Mouse (Mus musculus) MN1 (cell line): ENCODE results near the gene Lce1a2.
"Not testable (repeated sequence)": the region's sequence is repeated elsewhere in the genome, so short reads cannot be mapped to it uniquely, and the experiment has no call there.

Experiments used
- DNase-seq: peaks from one replicate; pipeline ENCODE4 v3.0.0-alpha.2; 2016; ENCODE audit warnings: low spot score

The Lce1a2 gene

DNA sequence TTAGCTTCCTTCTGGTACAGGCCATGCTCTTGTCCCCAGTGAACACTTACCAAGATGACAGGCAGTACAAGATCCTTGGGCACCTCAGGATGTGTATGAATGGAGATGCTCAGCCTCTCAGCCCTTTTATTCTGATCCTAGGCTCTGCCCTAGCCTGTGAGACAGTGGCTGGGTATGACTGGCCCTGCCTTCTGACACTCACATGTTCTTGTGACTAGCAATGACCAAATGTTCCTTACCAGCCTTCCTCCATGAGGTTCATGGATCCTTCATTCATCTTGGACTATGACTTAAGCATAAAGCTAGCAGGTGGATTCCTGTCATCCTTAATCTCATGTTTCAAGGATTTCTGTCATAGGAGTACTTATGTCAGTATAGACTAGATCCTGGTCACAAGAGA, at the start of gene Lce1a2:
Lce1a2 (minus strand) TSS at position 101 of the 400 bp plus-strand sequence.
- DNase-seq, result no peak

DNA sequence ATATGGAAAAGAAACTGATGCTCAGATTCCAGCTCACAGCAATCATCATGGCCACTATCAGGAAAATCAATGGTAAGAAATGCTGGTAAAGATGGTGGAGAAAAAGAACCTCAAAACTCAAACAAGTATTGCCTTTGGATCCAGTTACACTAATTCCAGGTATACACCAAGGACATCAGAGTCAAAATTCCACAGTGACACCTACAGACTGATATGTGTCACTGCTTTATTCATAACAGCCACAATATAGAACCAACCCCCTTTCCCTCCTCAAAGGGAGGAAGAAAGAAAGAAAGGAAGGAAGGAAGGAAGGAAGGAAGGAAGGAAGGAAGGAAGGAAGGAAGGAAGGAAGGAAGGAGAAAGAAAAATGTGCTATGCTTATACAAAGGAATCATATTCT, 45.0 kb upstream of the Lce1a2 start:
- no peak for DNase-seq

DNA sequence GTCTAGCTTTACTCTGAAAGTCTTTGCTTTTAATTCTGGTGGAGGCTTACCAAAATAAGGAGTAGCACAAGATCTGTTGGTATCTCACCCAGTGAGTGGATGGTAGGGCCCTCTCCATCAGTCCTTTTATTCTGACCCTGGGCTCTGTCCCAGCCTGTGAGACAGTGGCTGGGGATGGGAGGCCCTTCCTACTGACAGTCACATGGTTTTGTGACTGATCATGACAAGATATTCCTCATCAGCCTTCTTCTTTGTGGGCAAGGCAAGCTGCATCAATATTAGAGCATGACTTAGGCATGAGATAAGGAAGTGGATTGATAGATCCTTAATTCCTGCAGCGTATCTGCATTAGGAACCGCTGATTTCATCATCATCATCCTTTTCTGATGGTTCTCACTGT, 38.9 kb upstream of the Lce1a2 start, which contains the start of gene Lce1e:
Lce1e (minus strand) TSS at position 101 of the 400 bp plus-strand sequence.
- no peak for DNase-seq

DNA sequence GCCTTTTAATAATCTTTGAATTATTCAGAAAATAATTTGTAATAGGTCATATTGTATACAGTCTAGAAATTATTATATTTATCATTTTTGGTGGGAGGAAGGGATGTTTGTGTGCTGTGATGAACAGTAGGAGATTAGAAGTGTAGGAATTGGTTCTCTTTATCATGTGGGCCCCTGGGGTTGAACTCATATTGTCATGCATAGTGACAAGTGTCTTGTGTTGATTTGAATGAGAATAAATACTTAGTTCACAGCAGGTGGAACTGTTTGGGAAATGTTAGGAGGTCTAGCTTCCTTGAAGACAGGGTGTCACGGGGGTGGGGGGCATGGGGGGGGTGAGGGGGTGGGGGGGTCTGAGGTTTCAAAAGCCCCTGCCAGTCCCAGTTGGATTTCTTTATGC, 24.5 kb upstream of the Lce1a2 start:
- no peak for DNase-seq

DNA sequence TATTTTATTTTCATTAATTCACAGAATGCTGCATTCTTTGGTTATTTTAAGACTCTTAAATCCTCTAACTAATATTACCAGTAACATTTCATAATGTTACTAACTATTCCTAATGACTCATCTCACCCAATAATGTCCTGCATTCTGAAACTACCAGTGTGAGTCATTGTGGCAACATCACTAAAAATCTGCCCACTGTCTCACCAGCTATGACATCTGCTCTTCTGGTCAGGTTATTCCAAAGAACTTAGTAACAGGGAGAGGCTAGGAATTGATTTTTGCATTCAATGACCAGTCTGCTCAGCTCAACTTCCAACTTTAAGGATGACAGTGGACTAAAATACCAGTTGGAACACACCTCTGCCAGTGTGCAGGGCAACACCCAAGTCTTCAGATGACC, 21.6 kb upstream of the Lce1a2 start:
- no peak for DNase-seq

DNA sequence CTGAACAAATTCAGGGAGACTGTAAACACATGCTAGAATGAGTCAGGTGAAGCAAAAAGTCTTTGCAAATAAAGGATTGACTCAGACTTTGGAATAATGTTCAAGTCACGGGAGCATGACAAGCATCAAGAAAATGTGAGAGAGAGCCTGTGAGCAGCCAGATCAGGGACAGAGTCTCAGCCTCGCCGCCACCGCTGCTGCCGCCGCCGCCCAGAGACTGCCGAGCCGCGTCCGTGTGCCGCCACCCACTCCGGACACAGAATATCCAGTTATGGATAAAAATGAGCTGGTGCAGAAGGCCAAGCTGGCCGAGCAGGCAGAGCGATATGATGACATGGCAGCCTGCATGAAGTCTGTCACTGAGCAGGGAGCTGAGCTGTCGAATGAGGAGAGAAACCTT, 19.0 kb upstream of the Lce1a2 start:
- DNase-seq, result not testable (repeated sequence)

DNA sequence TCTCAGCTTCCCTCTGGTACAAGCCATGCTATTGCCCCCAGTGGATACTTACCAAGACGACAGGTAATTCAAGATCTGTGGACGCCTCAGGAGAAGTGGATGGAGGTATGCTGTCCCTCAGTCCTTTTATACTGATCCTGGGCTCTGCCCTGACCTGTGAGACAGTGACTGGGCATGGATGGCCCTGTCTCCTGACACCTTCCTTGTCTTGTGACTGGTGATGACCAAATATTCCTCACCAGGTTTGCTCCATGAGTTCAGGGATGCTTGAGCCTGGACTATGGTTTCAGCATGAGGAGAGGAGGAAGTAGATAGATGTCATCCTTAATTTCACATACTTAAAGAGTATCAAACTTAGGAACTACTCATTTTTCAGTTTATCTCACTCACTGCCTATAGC, 17.0 kb upstream of the Lce1a2 start, which contains the start of gene Lce1d:
Lce1d (minus strand) TSS at position 101 of the 400 bp plus-strand sequence.
- DNase-seq, result no peak

DNA sequence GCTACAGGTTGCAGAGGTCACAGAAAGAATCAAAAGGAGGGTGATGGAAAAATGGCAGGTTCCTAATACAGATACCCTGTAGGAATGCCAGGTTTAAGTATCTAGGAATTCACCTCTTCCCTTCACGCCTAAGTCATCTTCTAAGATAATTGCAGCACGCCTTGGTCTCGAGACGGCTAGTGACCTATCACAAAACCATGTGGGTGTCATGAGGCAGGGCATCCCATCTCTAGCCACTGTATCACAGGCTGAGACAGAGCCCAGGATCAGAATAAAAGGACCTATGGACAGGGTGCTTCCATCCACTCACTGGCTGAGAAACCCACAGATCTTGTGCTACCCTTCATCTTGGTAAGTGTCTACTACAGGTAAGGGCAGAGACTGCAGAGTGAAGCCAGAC, 8.8 kb upstream of the Lce1a2 start, which contains the start of gene Lce1c:
Lce1c (plus strand) TSS at position 301 of the 400 bp plus-strand sequence.
- DNase-seq, result no peak

DNA sequence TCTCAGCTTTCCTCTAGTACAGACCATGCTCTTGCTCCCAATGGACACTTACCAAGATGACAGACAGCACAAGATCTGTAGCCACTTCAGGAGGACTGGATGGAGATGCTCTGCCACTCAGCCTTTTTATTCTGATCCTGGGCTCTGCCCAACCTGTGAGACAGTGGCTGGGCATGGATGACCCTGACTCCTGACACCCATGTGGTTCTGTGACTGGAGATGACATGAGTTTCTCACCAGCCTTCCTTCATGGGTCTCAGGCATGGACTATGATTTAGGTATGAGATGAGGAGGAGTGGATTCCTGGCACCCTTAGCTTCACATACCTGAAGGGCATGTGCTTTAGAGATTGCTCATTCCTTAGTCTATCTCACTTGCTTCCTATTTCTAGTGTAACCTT, 13.3 kb downstream of the Lce1a2 start, which contains the start of gene Lce1b:
Lce1b (minus strand) TSS at position 101 of the 400 bp plus-strand sequence.
- DNase-seq, result no peak

DNA sequence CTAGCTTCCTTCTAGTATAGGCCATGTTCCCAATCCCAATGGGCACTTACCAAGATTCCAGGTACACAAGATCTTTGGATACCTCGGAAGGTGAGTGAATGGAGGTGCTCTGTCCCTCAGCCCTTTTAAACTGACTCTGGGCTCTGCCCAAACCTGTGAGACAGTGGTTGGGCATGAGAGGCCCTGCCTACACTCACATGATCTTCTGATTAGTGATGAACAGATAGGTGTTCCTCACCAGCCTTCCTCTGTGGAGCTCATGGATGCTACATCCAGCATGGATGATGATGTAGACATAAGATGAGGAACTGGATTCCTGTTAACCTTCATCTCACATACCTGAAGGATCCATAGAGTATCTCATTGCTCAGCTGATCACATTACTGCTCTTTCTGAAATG, 21.9 kb downstream of the Lce1a2 start, which contains the start of gene Lce1a1:
Lce1a1 (minus strand) TSS at position 101 of the 400 bp plus-strand sequence.
- DNase-seq, result no peak

DNA sequence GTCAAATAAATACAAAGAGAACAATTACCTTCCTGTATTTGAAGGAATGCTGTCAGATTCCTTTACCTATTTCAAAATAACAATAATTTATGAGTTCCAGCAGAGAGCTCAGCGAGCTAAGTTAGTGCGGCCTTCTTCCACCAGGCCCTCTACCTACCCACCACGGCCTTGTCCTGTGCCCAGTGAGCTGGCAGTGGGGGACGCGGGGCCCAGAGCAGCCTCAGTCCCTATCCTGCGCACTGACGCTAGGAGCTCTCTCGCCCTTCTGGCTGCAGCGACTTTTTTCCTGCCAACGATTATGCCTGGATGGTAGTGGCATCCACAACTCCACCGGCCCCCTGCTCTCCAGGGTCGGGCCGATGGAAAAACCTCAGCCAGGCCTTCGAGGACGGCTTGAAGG, 30.3 kb downstream of the Lce1a2 start:
- DNase-seq, result no peak

DNA sequence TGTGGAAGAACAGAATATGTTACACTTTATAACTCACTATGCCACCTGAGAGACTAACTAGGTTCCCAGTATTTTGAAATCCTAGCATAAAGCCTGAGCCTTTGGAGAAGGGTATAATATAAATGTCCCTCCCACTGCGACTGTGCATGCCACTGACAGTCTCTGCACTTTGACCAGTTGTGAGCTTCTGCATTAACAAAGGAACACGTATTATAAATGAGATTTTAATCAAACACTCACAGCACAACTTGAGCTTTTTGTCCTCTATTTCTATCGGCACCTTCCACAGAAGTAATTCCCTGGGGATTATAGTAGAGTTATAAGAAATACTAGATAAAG, 31.5 kb downstream of the Lce1a2 start:
- no peak for DNase-seq

DNA sequence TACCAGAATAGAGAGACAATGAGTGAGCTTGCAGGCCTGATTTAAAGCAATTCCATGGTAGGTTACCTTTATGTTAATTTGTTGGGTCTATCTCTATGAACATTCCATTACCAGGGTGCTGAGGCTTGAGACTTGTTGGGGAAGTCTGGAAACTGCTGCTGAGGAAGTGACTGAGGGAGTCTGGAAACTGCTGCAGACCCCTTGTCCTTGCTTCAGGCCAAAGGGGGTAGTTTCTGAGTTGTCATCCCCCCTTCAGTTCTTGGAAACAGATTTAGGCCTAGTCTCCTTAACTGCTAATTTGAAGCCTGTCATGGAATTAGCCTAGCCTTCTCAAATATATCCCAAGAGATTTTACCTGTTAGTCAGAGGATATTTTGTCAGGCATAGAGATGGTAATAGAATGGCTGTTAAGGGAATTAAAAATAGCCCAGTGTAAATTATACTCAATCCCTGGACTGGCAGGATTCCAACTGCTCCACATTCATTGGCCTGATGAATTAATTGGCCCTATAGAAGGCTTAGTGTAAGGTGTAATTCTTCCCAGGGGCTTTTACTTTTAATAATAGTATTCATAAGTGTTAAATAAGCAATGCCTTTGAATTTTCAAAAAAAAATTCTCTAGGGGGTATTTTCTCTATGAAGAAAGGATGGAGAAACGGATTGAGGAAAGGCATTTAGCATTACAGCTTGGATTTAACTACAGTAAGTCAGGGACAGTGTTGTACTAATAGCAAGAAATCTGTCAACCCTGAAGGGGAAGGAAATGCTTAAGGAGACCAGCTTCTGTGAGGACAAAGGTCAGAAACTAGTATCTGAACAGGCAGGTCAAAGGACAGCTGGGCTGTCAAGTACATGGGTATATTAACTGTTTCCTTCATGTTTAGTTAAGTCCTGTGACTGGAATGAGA, 32.1 kb downstream of the Lce1a2 start:
- DNase-seq, result no peak

DNA sequence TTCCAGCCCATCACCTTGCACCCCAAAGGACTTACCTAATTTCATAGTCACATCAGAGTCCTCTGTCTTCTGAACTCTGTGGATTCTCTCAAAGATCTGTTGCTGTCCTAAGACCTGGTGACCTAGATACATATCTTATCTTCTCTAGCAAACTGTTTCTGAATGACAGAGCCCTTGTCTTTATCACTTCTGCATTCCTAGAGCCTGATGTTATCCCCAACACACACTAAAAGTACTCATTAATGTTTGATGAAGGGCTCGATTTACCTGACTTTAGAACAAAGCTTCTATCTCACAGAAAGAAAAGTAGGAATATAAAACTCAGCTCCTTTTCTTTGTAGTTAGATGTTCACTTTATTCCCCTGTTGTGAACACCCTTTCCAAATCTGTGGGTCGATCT, 48.6 kb downstream of the Lce1a2 start, which contains the start of gene Lce6a:
Lce6a (minus strand) TSS at position 101 of the 400 bp plus-strand sequence.
- DNase-seq, result no peak
